Mouse (Mus musculus) skeletal muscle tissue, adult 2 months (tissue): ENCODE measurements at regions not wholly inside any gene's neighbourhood (a gene's known extent, or its start where the extent isn't known, plus 50 kb on each side); places are given as distances from the start of the nearest gene placed in this dataset.
A peak's percentile ranks its signal among the peaks of the same experiment; 100 is the strongest.
"Not testable (repeated sequence)": the region's sequence is repeated elsewhere in the genome, so short reads cannot be mapped to it uniquely, and the experiment has no call there.

Source experiments
- DNase-seq: peaks from one replicate; pipeline ENCODE4 v3.0.0-alpha.2; 2012; ENCODE audit warnings: low read depth, low spot score

- DNase-seq: no peak
Observed at GRCm38 (mm10) chr16:55758707-55759067, 80.0 kb downstream of the Nfkbiz start.

- no peak for DNase-seq
Observed at GRCm38 (mm10) chr16:55757952-55758706, 80.6 kb downstream of the Nfkbiz start.

DNA sequence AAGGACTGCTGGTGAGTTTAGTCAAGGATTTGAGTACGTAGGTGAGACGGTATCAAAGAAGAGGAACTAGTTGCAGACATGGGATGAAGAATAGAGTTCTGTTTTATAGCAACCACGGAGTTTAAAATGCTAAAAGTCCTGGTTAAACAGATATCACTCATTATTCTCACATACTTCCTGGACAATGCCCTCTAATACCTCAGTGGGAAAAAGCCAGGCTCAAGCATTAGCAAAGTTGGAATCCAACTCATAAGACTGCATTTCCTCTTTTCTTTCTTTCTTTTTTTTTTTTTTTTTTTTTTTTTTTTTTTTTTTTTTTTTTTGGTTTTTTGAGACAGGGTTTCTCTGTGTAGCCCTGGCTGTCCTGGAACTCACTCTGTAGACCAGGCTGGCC is 81.3 kb downstream of the Nfkbiz start:
- DNase-seq: not testable (repeated sequence)

- DNase-seq: no peak
Observed at GRCm38 (mm10) chr16:55756764-55757421, 81.8 kb downstream of the Nfkbiz start.

DNA sequence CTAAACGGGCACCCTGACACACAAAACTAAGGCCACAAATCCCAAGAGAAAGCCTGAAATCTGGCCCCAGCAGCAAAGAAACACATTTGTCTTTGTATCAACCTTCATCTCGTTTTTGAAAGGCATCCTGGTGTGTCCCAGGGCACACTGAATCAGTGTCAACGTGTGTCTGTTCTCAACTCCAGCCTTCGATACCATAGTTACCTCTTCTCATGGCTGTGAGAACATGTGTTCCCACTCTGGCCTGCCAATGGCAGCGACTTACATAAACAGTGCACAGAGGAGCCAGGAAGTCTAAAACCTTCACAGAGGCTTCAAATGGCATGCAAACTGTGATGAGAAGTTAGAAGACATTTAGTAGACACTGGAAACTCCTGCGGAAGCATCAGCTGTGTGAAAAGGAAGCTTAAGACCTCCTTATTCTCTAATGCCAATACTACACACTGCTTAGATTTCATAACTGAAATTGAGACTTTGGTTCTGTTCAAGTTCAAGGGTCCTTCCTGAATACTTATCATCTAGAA is 83.3 kb downstream of the Nfkbiz start:
- no peak for DNase-seq

DNA sequence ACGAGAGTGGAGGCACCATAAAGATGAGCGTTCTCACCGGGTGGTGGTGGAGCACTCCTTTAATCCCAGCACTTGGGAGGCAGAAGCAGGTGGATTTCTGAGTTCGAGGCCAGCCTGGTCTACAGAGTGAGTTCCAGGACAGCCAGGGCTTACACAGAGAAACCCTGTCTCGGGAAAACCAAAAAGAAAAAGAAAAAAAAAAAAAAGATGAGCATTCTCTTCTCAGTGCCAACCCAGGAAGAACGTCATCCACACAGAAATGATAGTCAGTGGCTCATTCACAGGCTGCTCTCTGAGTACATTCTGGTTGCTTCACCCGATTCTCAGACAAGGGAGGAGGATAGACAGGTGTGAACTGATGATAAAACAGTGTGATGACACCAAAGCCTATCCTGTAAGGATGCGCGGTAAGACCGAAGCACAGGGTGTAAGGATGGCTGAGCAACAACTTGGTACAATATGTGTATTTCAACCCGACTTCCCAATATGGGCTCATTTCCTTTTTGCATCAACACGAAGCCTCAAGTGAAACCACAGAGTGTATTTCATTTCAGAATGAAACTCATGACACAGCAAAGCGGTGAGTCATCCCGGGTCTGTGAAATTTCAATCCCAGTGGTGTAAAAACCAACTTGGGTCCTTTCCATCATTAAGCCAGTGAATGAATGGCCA is 84.5 kb downstream of the Nfkbiz start:
- DNase-seq: no peak

- DNase-seq: no peak
Observed at GRCm38 (mm10) chr16:55753380-55753779, 85.3 kb downstream of the Nfkbiz start.

DNA sequence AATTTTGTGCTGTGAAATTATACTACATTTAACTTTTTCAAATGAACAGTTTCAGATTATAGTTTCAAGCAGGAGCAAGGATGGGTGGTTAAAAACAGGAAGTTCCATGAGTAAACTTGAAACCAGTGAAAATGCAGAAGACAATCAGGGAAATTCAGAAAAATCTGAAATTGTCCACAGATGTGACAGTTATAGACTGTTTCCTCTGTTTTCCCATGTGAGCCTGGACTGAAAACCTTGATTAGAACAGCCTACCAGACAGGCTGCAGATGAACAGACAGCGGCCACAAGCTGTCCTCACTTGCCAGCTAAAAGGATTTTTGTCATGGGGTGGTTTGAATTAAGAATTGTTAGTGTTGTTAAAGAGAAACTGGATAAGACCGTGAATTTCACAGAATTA is 91.4 kb downstream of the Nfkbiz start:
- no peak for DNase-seq

DNA sequence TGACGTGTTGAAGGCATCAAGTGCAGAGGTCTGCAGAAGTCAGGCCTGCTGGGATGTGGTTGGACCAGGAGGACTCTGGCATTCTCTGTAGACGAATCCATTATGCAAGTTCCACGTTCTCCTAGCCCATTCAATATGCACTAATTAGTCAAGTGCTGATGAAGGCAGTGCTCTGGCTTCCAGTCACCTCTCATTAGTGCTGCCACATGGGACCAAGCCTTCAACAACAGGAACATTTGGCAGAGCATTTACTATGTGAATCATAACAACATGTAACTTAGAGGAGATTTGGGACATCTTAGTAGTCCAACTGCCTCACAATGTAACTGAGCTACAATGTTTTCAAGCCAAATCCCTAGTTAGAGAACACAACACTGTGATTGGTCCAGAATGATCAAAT is 92.5 kb downstream of the Nfkbiz start:
- DNase-seq: no peak

DNA sequence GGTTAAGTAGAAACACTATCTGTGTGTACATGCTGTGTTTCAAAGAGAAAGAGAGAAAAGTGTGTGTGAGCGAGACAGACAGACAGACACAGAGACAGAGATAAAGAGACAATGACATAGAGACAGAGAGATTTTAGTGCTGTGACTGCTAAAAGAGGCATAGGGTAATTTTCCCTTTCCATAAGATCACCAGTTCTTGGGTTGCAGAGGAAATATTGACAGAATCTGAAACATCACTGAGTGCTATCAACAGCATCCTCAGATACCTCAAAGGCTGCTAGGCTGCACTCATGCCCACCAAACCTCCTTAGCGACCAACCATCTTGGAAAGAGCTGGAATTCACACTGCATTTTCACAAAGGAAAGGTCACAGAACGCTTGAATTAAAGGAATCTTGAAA is 93.6 kb downstream of the Nfkbiz start:
- DNase-seq: no peak

DNA sequence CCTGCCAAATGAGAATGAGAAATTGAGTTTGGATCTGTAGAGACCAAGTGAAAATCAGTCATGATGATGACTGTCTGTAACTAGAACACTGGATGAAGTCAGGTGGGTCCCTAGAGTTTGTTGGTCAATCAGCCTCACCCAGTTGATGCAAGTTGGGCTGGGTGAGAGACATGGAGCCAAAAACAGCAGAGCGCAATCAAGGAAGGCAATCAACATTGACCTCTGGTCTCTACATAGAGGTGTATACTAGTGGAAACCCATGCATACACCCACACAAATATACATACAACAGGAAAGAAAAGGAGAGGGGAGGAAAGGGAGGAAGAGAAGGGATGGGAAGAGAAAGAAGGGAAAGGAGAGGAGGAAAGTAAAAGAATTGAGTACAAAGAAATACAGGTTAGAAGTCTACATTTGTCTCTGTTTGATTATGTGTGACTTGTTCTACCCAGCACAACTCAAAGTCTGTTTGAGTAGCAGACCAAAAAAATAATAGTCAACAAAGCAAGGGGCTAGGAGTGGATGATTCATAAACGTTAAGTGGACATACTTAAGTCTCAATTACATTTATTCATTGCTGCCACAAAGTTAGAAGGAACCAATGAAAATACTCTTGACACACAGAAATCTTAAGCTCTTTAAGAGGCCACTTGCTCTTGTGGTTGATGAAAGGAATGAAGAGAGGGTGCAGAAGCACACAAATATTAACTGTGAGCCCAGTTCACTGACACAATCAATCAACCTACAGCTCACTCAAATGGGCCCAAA is 97.4 kb downstream of the Nfkbiz start:
- no peak for DNase-seq

- no peak for DNase-seq
Observed at GRCm38 (mm10) chr16:55738741-55739140, 100.0 kb downstream of the Nfkbiz start.

DNA sequence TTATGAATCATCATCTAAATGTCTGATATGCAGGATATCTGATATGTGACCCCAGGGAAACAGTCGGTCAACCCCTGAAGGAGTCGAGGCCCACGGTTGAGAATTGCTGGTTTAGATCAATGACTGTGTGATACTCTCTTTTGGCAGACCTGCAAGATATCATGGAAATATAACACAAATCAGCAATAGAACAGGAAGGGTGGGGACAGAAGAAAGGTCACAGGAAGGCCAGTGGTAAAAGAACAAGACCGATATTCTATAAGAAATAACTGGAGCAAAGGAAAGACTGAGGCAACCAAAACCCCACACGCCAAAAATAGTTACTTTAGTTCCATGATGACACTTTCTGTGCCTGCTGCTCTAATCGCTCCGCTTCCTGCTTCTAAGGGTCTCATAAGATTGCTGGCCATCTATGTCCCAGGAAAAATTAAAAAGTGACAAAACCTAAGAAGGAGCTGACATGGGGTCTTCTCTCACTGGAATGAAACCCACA is 103.2 kb downstream of the Nfkbiz start:
- DNase-seq: no peak

DNA sequence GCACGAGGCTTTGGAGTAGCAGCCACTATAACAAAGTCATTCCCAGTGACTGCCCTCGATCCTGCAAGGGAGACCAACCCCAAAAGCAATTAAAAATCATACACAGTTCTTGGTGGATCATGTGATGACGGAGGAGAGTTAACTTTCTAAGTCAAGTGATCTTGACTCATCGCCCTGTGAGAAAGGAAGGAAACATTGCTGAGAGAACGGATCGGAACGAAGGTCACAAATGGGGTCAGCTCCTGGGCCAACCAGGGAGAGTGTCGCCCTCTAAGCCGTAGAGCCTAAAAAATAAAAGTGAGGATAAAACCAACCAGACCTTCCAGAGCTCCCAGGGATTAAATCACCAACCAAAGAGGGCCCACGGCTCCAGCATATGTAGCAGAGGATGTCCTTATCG is 104.4 kb downstream of the Nfkbiz start:
- no peak for DNase-seq

GRCm38 (mm10) chr16:55733751-55734150 is 104.9 kb downstream of the Nfkbiz start:
- DNase-seq: no peak

DNA sequence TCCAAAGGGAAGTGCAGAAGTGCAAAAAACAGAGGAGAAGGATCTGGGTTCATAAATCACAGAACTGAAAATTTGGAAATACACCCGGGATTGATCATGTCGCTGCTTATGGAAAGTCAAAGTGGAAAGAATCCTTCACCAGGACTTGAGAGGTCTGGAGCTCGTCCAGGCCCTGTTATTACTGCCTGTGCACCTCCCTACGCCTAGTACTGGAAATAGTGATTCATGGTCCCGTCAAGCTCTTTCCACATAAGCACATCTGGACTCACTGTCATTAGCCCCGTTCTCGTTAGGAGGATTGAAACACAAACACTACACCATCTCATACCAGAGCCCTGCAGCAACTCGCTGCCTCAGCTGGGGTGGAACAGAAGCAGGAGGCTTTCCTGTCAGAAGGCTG is 107.7 kb downstream of the Nfkbiz start:
- DNase-seq: peak; percentile 73

- no peak for DNase-seq
Observed at GRCm38 (mm10) chr16:55726538-55726937, 112.2 kb downstream of the Nfkbiz start.

DNA sequence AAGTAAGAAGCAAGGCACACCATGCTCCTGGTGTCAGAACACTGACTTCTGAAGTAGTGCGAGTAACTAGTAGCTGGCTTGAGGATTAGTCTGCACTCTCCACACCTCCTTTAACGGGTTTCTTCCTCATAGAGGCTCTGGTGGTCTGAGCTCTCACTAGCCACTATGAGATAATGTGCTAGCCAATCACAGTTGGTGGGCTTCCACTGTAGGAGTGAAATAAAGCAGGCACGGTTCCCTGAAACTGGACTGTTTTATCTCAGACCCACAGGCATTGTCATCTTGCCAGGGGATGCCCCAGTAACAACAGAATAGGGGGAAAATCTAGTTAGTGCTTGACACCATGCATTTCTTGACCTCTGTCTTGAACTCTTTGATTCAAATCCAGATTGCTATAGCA is 118.3 kb downstream of the Nfkbiz start:
- no peak for DNase-seq

- DNase-seq: no peak
Observed at GRCm38 (mm10) chr16:55710017-55710416, 128.7 kb downstream of the Nfkbiz start.

DNA sequence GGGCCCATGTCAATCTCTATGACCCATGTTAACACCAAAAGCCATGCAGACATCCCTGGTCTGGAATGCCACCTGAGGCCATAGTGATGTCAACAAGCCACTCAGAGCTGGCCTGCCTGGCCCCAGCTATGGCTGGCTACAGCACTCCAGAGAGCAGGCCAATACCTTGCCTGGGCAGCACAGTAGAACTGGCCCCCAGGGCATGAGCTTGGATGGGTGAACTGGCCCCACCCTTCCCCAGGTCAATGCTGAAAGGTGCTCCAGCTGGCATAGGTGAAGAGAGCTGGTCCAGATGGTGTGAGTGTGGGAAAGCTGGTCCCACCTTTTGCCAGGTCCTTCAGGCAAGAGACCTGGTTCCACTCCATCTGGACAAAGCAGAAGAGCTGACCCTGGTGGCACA is 132.2 kb downstream of the Nfkbiz start:
- DNase-seq: no peak

DNA sequence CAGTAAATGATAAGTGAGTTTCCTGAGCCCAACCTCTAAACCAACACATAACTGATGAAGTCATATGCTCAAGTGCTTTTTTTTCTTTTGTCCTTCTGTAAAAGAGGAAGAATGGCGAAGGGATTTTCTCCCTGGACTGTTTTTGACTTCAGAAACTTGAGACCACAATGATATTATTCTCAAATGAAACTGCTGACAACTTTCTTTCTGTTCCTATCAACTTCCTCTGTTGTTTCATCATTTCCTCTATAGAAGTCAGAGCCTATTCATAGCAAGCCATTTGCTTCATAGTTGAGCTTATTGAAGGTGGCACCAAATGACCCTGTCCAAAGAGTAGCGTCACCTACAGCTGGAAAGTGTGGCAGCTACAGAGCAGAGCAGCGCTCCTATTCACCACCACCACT is 140.2 kb downstream of the Nfkbiz start:
- peak; percentile 36 for DNase-seq

DNA sequence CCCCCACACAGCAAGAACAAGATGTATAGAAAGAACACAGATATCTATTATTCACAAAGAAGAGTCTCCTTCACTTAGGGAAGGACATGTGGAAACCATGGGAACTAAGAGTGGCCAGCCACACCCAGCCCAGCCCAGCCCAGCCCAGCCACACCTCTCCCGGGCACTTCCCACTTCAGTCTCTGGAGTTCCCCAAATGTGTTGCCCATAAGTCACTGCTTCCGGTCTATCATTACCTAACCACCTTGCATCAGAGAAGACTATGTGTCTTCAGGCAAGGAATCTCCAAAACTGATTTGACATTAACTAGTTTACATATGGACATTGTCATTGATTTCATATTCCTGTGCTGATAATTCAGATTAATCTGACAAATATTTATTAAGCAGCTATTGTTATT is 147.6 kb downstream of the Nfkbiz start:
- DNase-seq: no peak
